Mouse (Mus musculus) natural killer cell, adult 2 months (primary cell): Measurements from ENCODE around the gene Xcl1.
A peak's percentile ranks its signal among the peaks of the same experiment; 100 is the strongest.
"Not testable (repeated sequence)": the region's sequence is repeated elsewhere in the genome, so short reads cannot be mapped to it uniquely, and the experiment has no call there.

ENCODE experiments used
- DNase-seq, 2 experiments: peaks; one replicate each; pipeline ENCODE4 v3.0.0; 2022; ENCODE audit warnings: low spot score in 2 of 2

Gene Xcl1

GRCm38 (mm10) chr1:164935477-164936044, at the start of gene Xcl1:
Xcl1 (minus strand) TSS chr1:164935527.
- DNase-seq: peak; percentile 56 to 70

GRCm38 (mm10) chr1:164984681-164985080, 49.4 kb upstream of the Xcl1 start:
- not testable (repeated sequence) for DNase-seq

GRCm38 (mm10) chr1:164977351-164977750, 42.0 kb upstream of the Xcl1 start:
- no peak for DNase-seq

- peak; percentile 48 to 73 for DNase-seq
Observed at GRCm38 (mm10) chr1:164975729-164976128, 40.4 kb upstream of the Xcl1 start.

GRCm38 (mm10) chr1:164975276-164975675, 39.9 kb upstream of the Xcl1 start:
- no peak for DNase-seq

DNA sequence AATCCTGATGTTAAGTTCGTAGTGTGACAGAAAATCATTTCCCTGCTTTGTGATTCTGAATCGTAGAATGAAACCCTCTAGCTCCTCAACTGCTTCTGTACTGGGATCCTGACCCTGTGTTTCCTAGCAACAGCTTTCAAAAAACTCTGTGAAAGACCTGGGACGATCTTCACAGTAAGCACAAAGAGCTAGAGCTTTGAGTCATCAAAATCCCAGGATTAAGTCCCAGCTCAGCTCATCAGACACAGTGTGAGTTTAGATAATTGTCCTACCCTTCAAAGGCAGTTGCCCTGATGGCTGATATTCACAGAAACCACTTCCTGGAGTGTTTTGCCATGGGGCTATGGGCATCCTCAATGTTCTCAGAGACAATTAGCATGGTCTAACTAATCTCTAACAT, 38.5 kb upstream of the Xcl1 start:
- DNase-seq: no peak

DNA sequence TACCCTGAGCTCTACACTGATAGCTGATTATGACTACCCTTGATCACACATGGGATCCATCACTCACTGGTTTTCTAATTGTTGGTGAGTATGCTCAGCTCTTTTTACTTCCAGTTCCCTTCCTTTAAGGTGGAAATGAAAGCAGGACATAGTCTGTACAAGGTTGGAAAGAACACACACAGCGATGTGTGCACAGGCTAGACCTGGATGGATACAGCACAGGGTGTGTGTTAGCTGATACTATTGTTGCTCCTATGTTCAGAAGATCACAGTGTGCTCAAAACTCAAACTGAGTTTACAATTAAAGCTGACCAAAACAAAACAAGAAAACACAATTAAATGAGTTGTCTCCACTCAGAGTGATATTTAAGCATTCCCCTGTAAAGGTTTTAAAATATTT, 38.0 kb upstream of the Xcl1 start:
- DNase-seq: no peak

DNA sequence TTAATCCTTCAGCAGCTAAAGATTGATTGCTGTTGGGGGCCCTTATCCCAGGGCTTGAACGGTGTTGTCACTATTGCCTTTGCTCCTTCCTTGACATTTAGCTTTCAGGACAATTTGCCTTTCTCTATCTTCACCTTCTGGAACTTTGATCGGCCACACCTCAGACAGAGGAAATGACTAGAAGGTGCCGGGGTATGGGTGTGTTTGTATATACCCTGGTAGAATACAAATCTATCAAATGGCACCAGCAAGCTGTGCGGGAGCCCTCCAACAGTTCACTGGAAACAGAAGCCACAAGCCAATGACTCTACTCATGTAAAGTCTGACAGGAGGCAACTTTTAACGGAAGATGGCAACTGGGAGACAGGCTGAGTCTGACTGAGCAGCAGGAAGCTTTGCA, 37.4 kb upstream of the Xcl1 start:
- no peak for DNase-seq

DNA sequence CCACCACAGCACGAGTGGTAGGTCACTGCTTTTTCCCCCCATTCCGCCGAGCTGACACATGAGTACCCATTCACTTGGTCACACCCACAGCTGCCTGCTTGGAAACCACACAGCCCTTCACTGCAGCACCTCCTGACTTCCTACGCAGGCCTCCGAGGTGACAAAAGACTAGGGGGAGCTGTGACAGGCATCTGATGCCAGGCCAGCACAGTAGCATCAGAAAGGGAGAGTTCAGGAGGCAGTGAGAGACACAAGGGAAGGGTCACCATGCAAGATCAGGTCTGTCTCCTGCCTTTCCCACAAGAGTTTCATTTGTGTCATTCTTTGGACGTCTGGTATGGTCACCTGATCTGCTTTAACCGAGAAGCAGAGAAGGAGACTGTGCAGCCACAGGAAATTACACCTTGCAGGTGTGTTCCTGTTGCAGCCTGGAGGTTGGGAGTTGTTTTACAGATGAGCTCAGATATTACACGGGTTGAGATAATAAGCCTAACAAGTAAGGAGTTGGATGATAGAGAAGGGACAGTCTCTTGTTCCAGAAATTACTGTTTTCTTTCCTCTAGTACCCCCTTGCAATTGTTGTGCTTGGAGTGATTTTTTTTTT, 30.9 kb upstream of the Xcl1 start:
- DNase-seq: peak; percentile 84 to 92

DNA sequence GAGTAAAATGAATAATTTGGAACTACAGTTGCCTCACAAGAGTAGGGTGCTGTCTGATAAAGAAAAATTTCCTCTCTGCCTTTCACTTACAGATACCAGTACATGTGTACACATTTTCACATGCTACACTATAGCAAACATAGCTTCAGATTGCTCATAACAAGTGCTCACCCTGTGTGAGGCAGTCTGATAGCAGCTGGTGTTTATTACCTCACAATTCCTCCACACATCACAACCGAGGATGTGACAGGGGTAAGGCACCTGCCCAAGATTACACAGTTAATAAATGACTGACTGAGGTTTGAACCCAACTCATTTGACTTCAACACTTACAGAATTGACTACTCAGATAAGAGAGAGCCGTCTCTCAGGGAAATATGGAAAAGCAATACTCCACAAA, 25.3 kb upstream of the Xcl1 start:
- peak in 1 of 2 experiments; percentile 47 for DNase-seq

GRCm38 (mm10) chr1:164959787-164960385, 24.6 kb upstream of the Xcl1 start:
- peak; percentile 63 to 79 for DNase-seq

DNA sequence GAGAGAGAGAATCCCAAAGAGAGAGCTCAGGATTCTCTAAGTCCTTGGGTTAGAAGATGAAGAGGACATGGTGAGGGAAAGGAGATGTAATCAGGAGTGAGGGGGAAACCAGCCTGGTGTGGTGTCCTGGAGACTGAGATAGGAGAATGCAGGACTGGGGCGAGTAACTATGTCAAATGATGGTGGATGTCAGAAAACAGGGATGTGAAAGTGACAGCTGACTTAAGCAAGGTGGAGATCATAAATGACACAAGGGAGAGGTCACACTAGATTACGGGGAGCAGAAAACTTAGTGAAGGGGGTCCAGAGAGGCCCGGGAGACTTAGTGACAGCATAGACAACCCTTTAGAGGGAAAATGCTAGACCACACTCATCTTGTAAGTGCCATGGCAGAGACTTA, 23.8 kb upstream of the Xcl1 start:
- no peak for DNase-seq

DNA sequence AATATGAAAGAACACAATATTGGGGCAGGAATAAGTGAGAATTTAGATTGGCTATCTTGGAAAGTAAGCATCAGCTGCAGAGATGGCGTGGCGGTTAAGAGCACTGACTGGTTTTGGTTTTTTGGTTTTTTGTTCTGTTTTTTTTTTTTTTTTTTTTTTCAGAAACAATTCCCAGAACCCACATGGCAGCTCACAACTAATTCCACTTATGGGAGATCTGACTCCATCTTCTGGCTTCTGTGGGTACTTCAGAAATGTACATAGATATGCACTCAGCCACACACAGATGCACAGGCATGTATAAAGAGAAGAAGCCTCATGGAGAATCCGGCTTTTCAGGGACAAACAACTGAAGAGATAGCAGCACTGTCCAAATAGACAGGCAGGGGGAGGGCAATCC, 22.6 kb upstream of the Xcl1 start:
- DNase-seq: no peak

DNA sequence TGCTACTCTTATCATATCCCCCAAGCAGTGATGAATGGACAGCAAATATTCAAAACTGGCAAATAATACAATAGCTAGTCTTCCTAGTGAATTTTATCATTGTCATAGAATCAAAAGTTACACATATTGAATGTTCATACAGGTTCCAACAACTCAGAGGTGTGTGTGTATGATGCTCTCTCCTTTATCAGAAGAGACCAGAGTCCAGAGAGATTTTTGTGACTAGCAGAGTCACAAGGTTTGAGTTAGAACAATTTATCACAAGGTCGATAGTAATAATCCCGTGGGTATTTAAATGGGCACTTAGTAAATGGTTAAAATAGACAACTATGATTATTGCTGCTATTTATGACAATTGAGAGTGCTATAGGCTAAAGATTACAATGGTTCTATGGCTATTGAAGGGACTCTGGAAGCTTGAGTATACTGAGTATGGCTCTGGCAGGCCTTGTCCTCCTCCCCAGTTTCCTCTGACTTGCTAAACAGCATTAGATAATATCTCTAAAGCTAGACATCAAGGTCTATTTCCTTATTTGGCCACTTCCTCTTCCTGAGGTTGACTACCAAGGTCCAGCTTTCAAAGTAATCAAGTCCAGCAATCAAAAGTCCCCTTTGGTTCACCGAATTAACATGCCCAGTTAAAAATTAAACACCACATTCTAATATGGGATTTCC, 21.5 kb upstream of the Xcl1 start:
- peak; percentile 13 to 50 for DNase-seq

- no peak for DNase-seq
Observed at GRCm38 (mm10) chr1:164955452-164956196, 20.3 kb upstream of the Xcl1 start.

GRCm38 (mm10) chr1:164953574-164953973, 18.2 kb upstream of the Xcl1 start:
- DNase-seq: peak; percentile 49 to 65

DNA sequence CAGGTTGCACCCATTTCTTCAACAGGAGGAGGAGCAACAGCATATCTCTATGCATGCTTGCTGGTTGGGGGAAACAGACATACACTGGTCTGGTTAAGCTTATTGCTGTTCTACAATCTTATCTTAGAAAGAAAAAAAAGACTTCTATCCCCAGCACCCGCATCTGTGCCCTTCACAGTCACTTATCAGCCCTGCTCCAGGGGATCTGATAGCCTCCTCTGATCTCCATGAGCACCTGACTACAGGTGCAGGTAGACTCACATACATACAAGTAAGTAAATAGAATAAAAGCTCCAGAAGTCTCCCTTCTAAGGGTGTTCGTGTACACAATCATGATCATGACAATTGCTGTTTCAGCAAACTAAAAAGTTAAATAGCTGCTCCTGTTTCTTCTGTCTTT, 733 bp upstream of the Xcl1 start:
- DNase-seq: no peak

DNA sequence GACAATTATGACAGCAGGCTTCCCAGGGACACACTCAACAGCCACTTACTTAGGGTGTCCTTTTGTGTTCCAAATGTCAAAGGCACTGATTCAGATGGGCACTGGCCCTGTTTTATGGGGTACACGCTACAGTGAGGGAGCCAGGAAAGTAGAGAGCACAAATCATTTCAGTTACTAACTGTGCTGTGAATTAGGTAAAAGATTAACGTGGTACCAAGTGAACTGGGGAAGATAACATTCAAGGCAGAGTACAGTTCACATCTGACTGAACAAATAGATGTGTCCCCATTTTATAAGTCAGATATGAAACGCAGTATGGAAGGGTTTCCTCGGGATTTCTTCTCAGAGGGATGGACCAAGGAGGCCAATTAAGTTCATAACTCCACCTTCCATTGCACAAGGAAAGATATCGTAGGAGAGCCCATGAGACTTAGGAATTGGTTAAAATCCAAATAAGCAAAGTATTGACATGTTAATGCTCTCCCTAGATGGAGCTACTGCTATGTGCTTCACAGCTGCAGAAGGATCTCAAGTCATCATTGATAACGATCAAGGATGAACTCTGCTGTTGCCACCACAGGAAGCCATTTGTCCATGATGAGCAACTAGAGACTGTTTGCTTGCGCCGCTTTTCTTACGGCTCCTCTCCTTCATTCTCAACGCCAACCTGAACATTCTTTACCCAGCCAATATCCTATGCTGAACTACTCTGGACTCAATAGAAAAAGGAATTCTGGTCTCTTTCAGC, 1.7 kb downstream of the Xcl1 start:
- peak in 1 of 2 experiments; percentile 34 for DNase-seq

GRCm38 (mm10) chr1:164931135-164931534, 4.2 kb downstream of the Xcl1 start:
- no peak for DNase-seq

- no peak for DNase-seq
Observed at GRCm38 (mm10) chr1:164930006-164930405, 5.3 kb downstream of the Xcl1 start.

- no peak for DNase-seq
Observed at GRCm38 (mm10) chr1:164926534-164927160, 8.7 kb downstream of the Xcl1 start.
